Mouse (Mus musculus): ENCODE measurements around the gene Dtx2. TPM values are rescaled to one million over a fixed set of nuclear protein-coding genes. Genes with fewer than 3 reads are reported as not detected.

Gene Dtx2
- polyA plus RNA-seq, 1 experiment from 2014 or later = 22.6 TPM

- H3K27me3 ChIP-seq (ENCODE audit: control insufficient read depth, insufficient read depth, low read length) = no peaks in the 10 kb centered on the region
- H3K36me3 ChIP-seq (replicated peaks; ENCODE audit: control insufficient read depth, insufficient read depth, low read depth, low read length) = no peaks in the 10 kb centered on the region
- peak overlapping the region; percentile 34 for H3K4me2 ChIP-seq (ENCODE audit: low read depth, low read length)
- DNase-seq (ENCODE audit: low spot score) (peak; percentile 98), ATAC-seq (replicated peaks; ENCODE audit: insufficient number of reproducible peaks, low FRiP score, low TSS enrichment, low read depth) (peak; percentile 66)
- H3K9me3 ChIP-seq (replicated peaks; ENCODE audit: control insufficient read depth, low read length) = no peaks in the 10 kb centered on the region
- H3K4me1 ChIP-seq (ENCODE audit: control insufficient read depth, insufficient read depth, low read length) = no peaks in the 10 kb centered on the region
- H3K27ac ChIP-seq (replicated peaks; ENCODE audit: low read depth, low read length) = peak overlapping the region; percentile 68
- peak overlapping the region; percentile 24; the same call in 1 of the 2 replicates for H3K4me3 ChIP-seq (ENCODE audit: low read depth, low read length)
- peak overlapping the region; percentile 46; the same call in 1 of the 2 replicates for H3K9ac ChIP-seq (replicated peaks; ENCODE audit: low read length)
- WGBS = 8% methylated on average over 28 of the region's 28 CpGs
Observed at GRCm38 (mm10) chr5:135957207-135957974, 37.2 kb upstream of the Dtx2 start.

GRCm38 (mm10) chr5:135958367-135958766, 36.2 kb upstream of the Dtx2 start:
- no peak overlapping the region for H3K4me2 ChIP-seq (ENCODE audit: low read depth, low read length)

GRCm38 (mm10) chr5:135959911-135960310, 34.7 kb upstream of the Dtx2 start:
- no peaks in the 10 kb centered on the region for H3K9me3 ChIP-seq (replicated peaks; ENCODE audit: control insufficient read depth, low read length)
- 94% methylated on average over 7 of the region's 7 CpGs for WGBS

More at GRCm38 (mm10) chr5:135958367-135958766, 36.2 kb upstream of the Dtx2 start:
- no peaks in the 10 kb centered on the region for H3K36me3 ChIP-seq (replicated peaks; ENCODE audit: control insufficient read depth, insufficient read depth, low read depth, low read length)
- H3K9me3 ChIP-seq (replicated peaks; ENCODE audit: control insufficient read depth, low read length) = no peaks in the 10 kb centered on the region
- ATAC-seq (replicated peaks; ENCODE audit: insufficient number of reproducible peaks, low FRiP score, low TSS enrichment, low read depth) (no peak), DNase-seq (ENCODE audit: low spot score) (no peak)
- 0 out of 2 replicates have a peak overlapping the region, but pooled peaks have one; percentile 52 for H3K27ac ChIP-seq (replicated peaks; ENCODE audit: low read depth, low read length)
- H3K9ac ChIP-seq (replicated peaks; ENCODE audit: low read length) = no peak overlapping the region
- no peaks in the 10 kb centered on the region for H3K27me3 ChIP-seq (ENCODE audit: control insufficient read depth, insufficient read depth, low read length)
- H3K4me3 ChIP-seq (ENCODE audit: low read depth, low read length) = no peak overlapping the region
- WGBS = 86% methylated on average over 4 of the region's 4 CpGs
- H3K4me1 ChIP-seq (ENCODE audit: control insufficient read depth, insufficient read depth, low read length) = 0 out of 2 replicates have a peak, but pooled peaks cover 3% of the 10 kb centered on the region

GRCm38 (mm10) chr5:135960909-135961635, 33.5 kb upstream of the Dtx2 start:
- Histone ChIP-seq H3K27me3 (ENCODE audit: control insufficient read depth, insufficient read depth, low read length) (no peaks in the 10 kb centered on the region; the same call in 1 of the 2 replicates), H3K36me3 (replicated peaks; ENCODE audit: control insufficient read depth, insufficient read depth, low read depth, low read length) (no peaks in the 10 kb centered on the region), H3K27ac (replicated peaks; ENCODE audit: low read depth, low read length) (no peak overlapping the region), H3K4me3 (ENCODE audit: low read depth, low read length) (no peak overlapping the region), H3K9me3 (replicated peaks; ENCODE audit: control insufficient read depth, low read length) (no peaks in the 10 kb centered on the region), H3K9ac (replicated peaks; ENCODE audit: low read length) (no peak overlapping the region), H3K4me1 (ENCODE audit: control insufficient read depth, insufficient read depth, low read length) (peaks cover 3% of the 10 kb centered on the region; the same call in 1 of the 2 replicates), H3K4me2 (ENCODE audit: low read depth, low read length) (no peak overlapping the region)
- no peak for DNase-seq (ENCODE audit: low spot score)
- 94% methylated on average over 15 of the region's 15 CpGs for WGBS
- ATAC-seq (replicated peaks; ENCODE audit: insufficient number of reproducible peaks, low FRiP score, low TSS enrichment, low read depth) = no peak

More at GRCm38 (mm10) chr5:135959911-135960310, 34.7 kb upstream of the Dtx2 start:
- ATAC-seq (replicated peaks; ENCODE audit: insufficient number of reproducible peaks, low FRiP score, low TSS enrichment, low read depth) = no peak
- H3K27ac ChIP-seq (replicated peaks; ENCODE audit: low read depth, low read length) = no peak overlapping the region
- DNase-seq (ENCODE audit: low spot score) = no peak
- 0 out of 2 replicates have a peak, but pooled peaks cover 3% of the 10 kb centered on the region for H3K4me1 ChIP-seq (ENCODE audit: control insufficient read depth, insufficient read depth, low read length)
- no peak overlapping the region for H3K4me3 ChIP-seq (ENCODE audit: low read depth, low read length)
- no peak overlapping the region for H3K4me2 ChIP-seq (ENCODE audit: low read depth, low read length)
- no peaks in the 10 kb centered on the region for H3K27me3 ChIP-seq (ENCODE audit: control insufficient read depth, insufficient read depth, low read length)
- no peaks in the 10 kb centered on the region for H3K36me3 ChIP-seq (replicated peaks; ENCODE audit: control insufficient read depth, insufficient read depth, low read depth, low read length)
- no peak overlapping the region for H3K9ac ChIP-seq (replicated peaks; ENCODE audit: low read length)

- Histone ChIP-seq H3K4me2 (ENCODE audit: low read depth, low read length) (peak overlapping the region; percentile 38), H3K27me3 (ENCODE audit: control insufficient read depth, insufficient read depth, low read length) (no peaks in the 10 kb centered on the region; the same call in 1 of the 2 replicates), H3K36me3 (replicated peaks; ENCODE audit: control insufficient read depth, insufficient read depth, low read depth, low read length) (no peaks in the 10 kb centered on the region), H3K9me3 (replicated peaks; ENCODE audit: control insufficient read depth, low read length) (no peaks in the 10 kb centered on the region), H3K4me3 (ENCODE audit: low read depth, low read length) (peak overlapping the region; percentile 66), H3K4me1 (ENCODE audit: control insufficient read depth, insufficient read depth, low read length) (peaks cover 3% of the 10 kb centered on the region; the same call in 1 of the 2 replicates), H3K27ac (replicated peaks; ENCODE audit: low read depth, low read length) (peak overlapping the region; percentile 53), H3K9ac (replicated peaks; ENCODE audit: low read length) (peak overlapping the region; percentile 2)
- WGBS = 3% methylated on average over 11 of the region's 11 CpGs
- no peak; the same call in 1 of the 2 replicates for ATAC-seq (replicated peaks; ENCODE audit: insufficient number of reproducible peaks, low FRiP score, low TSS enrichment, low read depth)
- DNase-seq (ENCODE audit: low spot score) = no peak
Observed at GRCm38 (mm10) chr5:135962125-135962491, 32.5 kb upstream of the Dtx2 start.

GRCm38 (mm10) chr5:135962492-135963279, 31.9 kb upstream of the Dtx2 start:
- DNase-seq (ENCODE audit: low spot score) (peak; percentile 99), ATAC-seq (replicated peaks; ENCODE audit: insufficient number of reproducible peaks, low FRiP score, low TSS enrichment, low read depth) (peak; percentile 96)
- Histone ChIP-seq H3K27me3 (ENCODE audit: control insufficient read depth, insufficient read depth, low read length) (no peaks in the 10 kb centered on the region; the same call in 1 of the 2 replicates), H3K9me3 (replicated peaks; ENCODE audit: control insufficient read depth, low read length) (no peaks in the 10 kb centered on the region), H3K36me3 (replicated peaks; ENCODE audit: control insufficient read depth, insufficient read depth, low read depth, low read length) (no peaks in the 10 kb centered on the region), H3K4me2 (ENCODE audit: low read depth, low read length) (peak overlapping the region; percentile 99), H3K27ac (replicated peaks; ENCODE audit: low read depth, low read length) (peak overlapping the region; percentile 84), H3K9ac (replicated peaks; ENCODE audit: low read length) (peak overlapping the region; percentile 93), H3K4me3 (ENCODE audit: low read depth, low read length) (peak overlapping the region; percentile 66), H3K4me1 (ENCODE audit: control insufficient read depth, insufficient read depth, low read length) (peaks cover 3% of the 10 kb centered on the region; the same call in 1 of the 2 replicates)
- under 1% methylated on average over 59 of the region's 64 CpGs for WGBS

GRCm38 (mm10) chr5:135963280-135963627, 31.3 kb upstream of the Dtx2 start:
- Histone ChIP-seq H3K4me1 (ENCODE audit: control insufficient read depth, insufficient read depth, low read length) (peaks cover 3% of the 10 kb centered on the region; the same call in 1 of the 2 replicates), H3K27me3 (ENCODE audit: control insufficient read depth, insufficient read depth, low read length) (no peaks in the 10 kb centered on the region; the same call in 1 of the 2 replicates), H3K27ac (replicated peaks; ENCODE audit: low read depth, low read length) (peak overlapping the region; percentile 84), H3K4me3 (ENCODE audit: low read depth, low read length) (peak overlapping the region; percentile 66), H3K9ac (replicated peaks; ENCODE audit: low read length) (peak overlapping the region; percentile 93), H3K9me3 (replicated peaks; ENCODE audit: control insufficient read depth, low read length) (no peaks in the 10 kb centered on the region), H3K36me3 (replicated peaks; ENCODE audit: control insufficient read depth, insufficient read depth, low read depth, low read length) (no peaks in the 10 kb centered on the region), H3K4me2 (ENCODE audit: low read depth, low read length) (peak overlapping the region; percentile 99)
- ATAC-seq (replicated peaks; ENCODE audit: insufficient number of reproducible peaks, low FRiP score, low TSS enrichment, low read depth) = no peak
- 6% methylated on average over 6 of the region's 6 CpGs for WGBS
- peak; percentile 20 for DNase-seq (ENCODE audit: low spot score)
